8 mouse cellular contexts compared by ENCODE assay signal in genomic region chr7:126898102-126898990, GRCm38 (mm10). TPM values are rescaled to one million over a fixed set of nuclear protein-coding genes. Genes with fewer than 3 reads are reported as not detected.
DNase-seq lines count a peak whose midpoint lies in the region; ATAC-seq and TF ChIP-seq lines count a peak whose summit lies in the region.

No protein-coding gene starts in this region.

- peaks cover 23% of the 10 kb centered on the region for H3K4me1 ChIP-seq in erythroblast, embryonic 14.5 days (ENCODE audit: control insufficient read depth)
- peaks cover 17% of the 10 kb centered on the region for H3K4me1 ChIP-seq in heart, embryonic 13.5 days
- peaks cover 19% of the 10 kb centered on the region for H3K4me1 ChIP-seq in liver, embryonic 12.5 days
- peaks cover 15% of the 10 kb centered on the region for H3K4me1 ChIP-seq in stomach, embryonic 15.5 days

- H3K9me3 ChIP-seq in erythroblast, embryonic 14.5 days (ENCODE audit: control insufficient read depth, low read length) = no peaks in the 10 kb centered on the region
- no peaks in the 10 kb centered on the region for H3K9me3 ChIP-seq in heart, embryonic 13.5 days
- no peaks in the 10 kb centered on the region for H3K9me3 ChIP-seq in liver, embryonic 12.5 days (replicated peaks)
- no peaks in the 10 kb centered on the region for H3K9me3 ChIP-seq in stomach, embryonic 15.5 days

- no peaks in the 10 kb centered on the region for H3K79me3 ChIP-seq in C2C12 (ENCODE audit: low read depth)

- peak overlapping the region; percentile 78 for H3K27ac ChIP-seq in heart, embryonic 13.5 days (replicated peaks)
- peak overlapping the region; percentile 73 for H3K27ac ChIP-seq in liver, embryonic 12.5 days
- peak overlapping the region; percentile 78 for H3K27ac ChIP-seq in stomach, embryonic 15.5 days

- peak; percentile 69; the same call in 1 of the 2 replicates for TF ChIP-seq POLR2A in brain, embryonic 14.5 days (IDR thresholded peaks at IDR 0.05; ENCODE audit: borderline replicate concordance, extremely low read depth, insufficient read depth, insufficient read length, poor library complexity, severe bottlenecking)

- 10% methylated on average over 37 of the region's 37 CpGs for WGBS in heart, embryonic 13.5 days
- WGBS in liver, embryonic 12.5 days (ENCODE audit: insufficient replicate concordance) = 11% methylated on average over 37 of the region's 37 CpGs
- WGBS in stomach, embryonic 15.5 days = 11% methylated on average over 37 of the region's 37 CpGs

- peak; percentile 95 for ATAC-seq in heart, embryonic 13.5 days (ENCODE audit: extremely low read depth, insufficient number of reproducible peaks, low FRiP score, low TSS enrichment)
- ATAC-seq in liver, embryonic 12.5 days = peak; percentile 95
- ATAC-seq in stomach, embryonic 15.5 days (ENCODE audit: insufficient read depth, low FRiP score, low read depth) = peak; percentile 95

- peak overlapping the region; percentile 92 for H3K9ac ChIP-seq in heart, embryonic 13.5 days
- peak overlapping the region; percentile 79 for H3K9ac ChIP-seq in liver, embryonic 12.5 days
- peak overlapping the region; percentile 62; the same call in 1 of the 2 replicates for H3K9ac ChIP-seq in stomach, embryonic 15.5 days

- peak overlapping the region; percentile 88 for H3K4me2 ChIP-seq in heart, embryonic 13.5 days
- H3K4me2 ChIP-seq in liver, embryonic 12.5 days = peak overlapping the region; percentile 84
- H3K4me2 ChIP-seq in stomach, embryonic 15.5 days = peak overlapping the region; percentile 70

- H3K27me3 ChIP-seq in C2C12 (ENCODE audit: control insufficient read depth, insufficient read depth, insufficient read length) = no peaks in the 10 kb centered on the region
- H3K27me3 ChIP-seq in erythroblast, embryonic 14.5 days (ENCODE audit: control insufficient read depth) = peaks cover 3% of the 10 kb centered on the region; the same call in 1 of the 2 replicates
- H3K27me3 ChIP-seq in heart, embryonic 13.5 days (replicated peaks) = no peaks in the 10 kb centered on the region
- no peaks in the 10 kb centered on the region for H3K27me3 ChIP-seq in liver, embryonic 12.5 days (replicated peaks)
- H3K27me3 ChIP-seq in stomach, embryonic 15.5 days (replicated peaks) = no peaks in the 10 kb centered on the region

- no peaks in the 10 kb centered on the region for H3K79me2 ChIP-seq in C2C12 (ENCODE audit: control insufficient read depth, insufficient read depth)

- TF ChIP-seq CTCF in C2C12 (IDR thresholded peaks at IDR 0.05; ENCODE audit: control insufficient read depth, insufficient read depth, insufficient read length) = no peak
- TF ChIP-seq CTCF in brain, embryonic 14.5 days (IDR thresholded peaks at IDR 0.05; ENCODE audit: borderline replicate concordance, extremely low read depth, insufficient read depth, insufficient read length) = no peak

- H3ac ChIP-seq in C2C12 (ENCODE audit: control insufficient read depth, insufficient read length, low read depth) = peak overlapping the region; percentile 73

- no peaks in the 10 kb centered on the region for H3K36me3 ChIP-seq in C2C12 (ENCODE audit: control insufficient read depth, insufficient read depth)
- peaks cover 2% of the 10 kb centered on the region for H3K36me3 ChIP-seq in erythroblast, embryonic 14.5 days (ENCODE audit: control insufficient read depth)
- H3K36me3 ChIP-seq in heart, embryonic 13.5 days = no peaks in the 10 kb centered on the region
- H3K36me3 ChIP-seq in liver, embryonic 12.5 days = no peaks in the 10 kb centered on the region
- H3K36me3 ChIP-seq in stomach, embryonic 15.5 days = no peaks in the 10 kb centered on the region

- DNase-seq in brain, embryonic 14.5 days (ENCODE audit: low read depth) = peak; percentile 97
- peak; percentile 99 for DNase-seq in kidney, postnatal 10 days
- peak; percentile 92 for DNase-seq in natural killer cell, adult 2 months (ENCODE audit: low spot score in 2 of 2)

- peak overlapping the region; percentile 34 for H3K4me3 ChIP-seq in C2C12 (ENCODE audit: insufficient read depth, poor library complexity, severe bottlenecking)
- peak overlapping the region; percentile 90 for H3K4me3 ChIP-seq in erythroblast, embryonic 14.5 days (replicated peaks)
- peak overlapping the region; percentile 75 for H3K4me3 ChIP-seq in heart, embryonic 13.5 days
- H3K4me3 ChIP-seq in liver, embryonic 12.5 days = peak overlapping the region; percentile 73
- H3K4me3 ChIP-seq in stomach, embryonic 15.5 days (replicated peaks) = peak overlapping the region; percentile 72

TF ChIP-seq in C2C12, 6 proteins besides CTCF, POLR2A, EP300 and RAD21:
- no peak for TF ChIP-seq MAX (IDR thresholded peaks at IDR 0.05)
- TF ChIP-seq CEBPB (IDR thresholded peaks at IDR 0.05; ENCODE audit: low read depth) = no peak
- TF ChIP-seq FOSL1 (IDR thresholded peaks at IDR 0.05; ENCODE audit: insufficient read depth, low read length, poor library complexity, severe bottlenecking) = no peak
- TF ChIP-seq MYOD1 (IDR thresholded peaks at IDR 0.05; ENCODE audit: control insufficient read depth, insufficient read length, low read depth) = no peak
- no peak for TF ChIP-seq USF1 (IDR thresholded peaks at IDR 0.05; ENCODE audit: low read depth)
- no peak for TF ChIP-seq MYOG (IDR thresholded peaks at IDR 0.05; ENCODE audit: control insufficient read depth, extremely low read depth, insufficient read length)

RNA-seq across cellular contexts. Expression of gene Taok2, which starts 13.8 kb away (rescaled TPM):
- 27.9 TPM for polyA plus RNA-seq in C2C12 (2012; fragmentation: generic; extraction: Trizol)
- 101 and 131 TPM in 2 replicates for polyA plus RNA-seq in brain, embryonic 14.5 days (2012; rRNA removed)
- 11.6 and 12.9 TPM in 2 replicates for polyA plus RNA-seq in erythroblast, embryonic 14.5 days (2012)
- polyA plus RNA-seq in heart, embryonic 13.5 days (2015; fragmentation: Nextera tagmentation; extraction: Ambion mirVana) = 31.8 and 32.1 TPM in 2 replicates
- 20.1 and 20.6 TPM in 2 replicates for polyA plus RNA-seq in liver, embryonic 12.5 days (2016; fragmentation: Nextera tagmentation; extraction: Ambion mirVana)
- polyA plus RNA-seq in stomach, embryonic 15.5 days (2015; fragmentation: Nextera tagmentation; extraction: Ambion mirVana) = 38.3 and 40.1 TPM in 2 replicates

RNA-seq across cellular contexts. Expression of gene Tmem219, which starts 24.4 kb away (rescaled TPM):
- polyA plus RNA-seq in C2C12 (2012; fragmentation: generic; extraction: Trizol) = 26.7 TPM
- 28.3 and 36.8 TPM in 2 replicates for polyA plus RNA-seq in brain, embryonic 14.5 days (2012; rRNA removed)
- polyA plus RNA-seq in erythroblast, embryonic 14.5 days (2012) = 1.1 and 1.5 TPM in 2 replicates
- polyA plus RNA-seq in heart, embryonic 13.5 days (2015; fragmentation: Nextera tagmentation; extraction: Ambion mirVana) = 20.4 and 21.5 TPM in 2 replicates
- polyA plus RNA-seq in liver, embryonic 12.5 days (2016; fragmentation: Nextera tagmentation; extraction: Ambion mirVana) = 16.7 and 16.9 TPM in 2 replicates
- 32.0 and 33.4 TPM in 2 replicates for polyA plus RNA-seq in stomach, embryonic 15.5 days (2015; fragmentation: Nextera tagmentation; extraction: Ambion mirVana)

RNA-seq across cellular contexts. Expression of gene Kctd13, which starts 30.3 kb away (rescaled TPM):
- 18.3 TPM for polyA plus RNA-seq in C2C12 (2012; fragmentation: generic; extraction: Trizol)
- polyA plus RNA-seq in brain, embryonic 14.5 days (2012; rRNA removed) = 91.1 and 108 TPM in 2 replicates
- 0.68 and 0.79 TPM in 2 replicates for polyA plus RNA-seq in erythroblast, embryonic 14.5 days (2012)
- polyA plus RNA-seq in heart, embryonic 13.5 days (2015; fragmentation: Nextera tagmentation; extraction: Ambion mirVana) = 13.1 and 14.0 TPM in 2 replicates
- polyA plus RNA-seq in liver, embryonic 12.5 days (2016; fragmentation: Nextera tagmentation; extraction: Ambion mirVana) = 10.3 and 10.7 TPM in 2 replicates
- 15.0 and 15.1 TPM in 2 replicates for polyA plus RNA-seq in stomach, embryonic 15.5 days (2015; fragmentation: Nextera tagmentation; extraction: Ambion mirVana)

RNA-seq across cellular contexts. Expression of gene Ino80e, which starts 36.2 kb away (rescaled TPM):
- 105 TPM for polyA plus RNA-seq in C2C12 (2012; fragmentation: generic; extraction: Trizol)
- polyA plus RNA-seq in brain, embryonic 14.5 days (2012; rRNA removed) = 86.9 and 99.3 TPM in 2 replicates
- 37.6 and 44.8 TPM in 2 replicates for polyA plus RNA-seq in erythroblast, embryonic 14.5 days (2012)
- polyA plus RNA-seq in heart, embryonic 13.5 days (2015; fragmentation: Nextera tagmentation; extraction: Ambion mirVana) = 55.6 and 55.8 TPM in 2 replicates
- 70.5 and 73.0 TPM in 2 replicates for polyA plus RNA-seq in liver, embryonic 12.5 days (2016; fragmentation: Nextera tagmentation; extraction: Ambion mirVana)
- 60.1 and 68.3 TPM in 2 replicates for polyA plus RNA-seq in stomach, embryonic 15.5 days (2015; fragmentation: Nextera tagmentation; extraction: Ambion mirVana)

RNA-seq across cellular contexts. Expression of gene Hirip3, which starts 36.6 kb away (rescaled TPM):
- 53.9 TPM for polyA plus RNA-seq in C2C12 (2012; fragmentation: generic; extraction: Trizol)
- polyA plus RNA-seq in brain, embryonic 14.5 days (2012; rRNA removed) = 48.6 and 65.1 TPM in 2 replicates
- 24.2 and 26.7 TPM in 2 replicates for polyA plus RNA-seq in erythroblast, embryonic 14.5 days (2012)
- polyA plus RNA-seq in heart, embryonic 13.5 days (2015; fragmentation: Nextera tagmentation; extraction: Ambion mirVana) = 18.8 and 23.1 TPM in 2 replicates
- polyA plus RNA-seq in liver, embryonic 12.5 days (2016; fragmentation: Nextera tagmentation; extraction: Ambion mirVana) = 20.3 and 22.0 TPM in 2 replicates
- 28.5 and 28.8 TPM in 2 replicates for polyA plus RNA-seq in stomach, embryonic 15.5 days (2015; fragmentation: Nextera tagmentation; extraction: Ambion mirVana)

Comparison
In these comparisons a context has a peak if more than half of its experiments do, and no peak if none do; other contexts are left out.
1. Peak in every context shown above with its lines: DNase-seq, ATAC-seq, H3K4me3 ChIP-seq and H3K27ac ChIP-seq.
2. H3K4me3 ChIP-seq: peak in every context shown above with its lines; median percentile 90 in erythroblast, embryonic 14.5 days; 75 in heart, embryonic 13.5 days; 73 in liver, embryonic 12.5 days; 72 in stomach, embryonic 15.5 days; 34 in C2C12.